Mouse (Mus musculus): ENCODE data around the gene Olfr292. TPM values are rescaled to one million over a fixed set of nuclear protein-coding genes. Genes with fewer than 3 reads are reported as not detected.
A peak's percentile ranks its signal among the peaks of the same experiment; 100 is the strongest.

Olfr292 gene
- total RNA-seq (2021), result not detected
- long read RNA-seq, experiment 1, result 0 reads
- long read RNA-seq, experiment 2, result 0 reads

DNA sequence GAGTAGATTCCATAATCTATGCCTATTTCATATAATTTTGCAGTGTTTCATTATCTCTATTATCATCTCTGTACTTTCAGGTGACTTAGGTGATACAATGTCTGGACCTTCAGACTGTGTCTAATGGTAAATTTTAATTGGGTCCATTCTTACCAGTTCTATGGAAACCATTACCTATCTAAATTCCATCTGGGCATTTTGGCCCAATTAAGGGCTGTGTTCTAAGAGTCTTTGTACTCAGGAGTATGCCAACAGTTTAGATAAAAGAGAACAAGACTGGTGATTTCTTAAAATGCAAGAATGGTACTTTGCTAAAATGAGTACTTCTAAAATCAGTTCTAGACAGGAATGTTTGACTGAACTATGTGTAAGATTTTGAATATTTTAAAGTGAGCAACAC lies at the start of gene Olfr292:
Olfr292 (plus strand) TSS at position 301 of the 400 bp plus-strand sequence.
- no peak for DNase-seq (ENCODE audit: low spot score in 2 of 2)
- intact Hi-C loops (cut with DNase I), result no loop called here

DNA sequence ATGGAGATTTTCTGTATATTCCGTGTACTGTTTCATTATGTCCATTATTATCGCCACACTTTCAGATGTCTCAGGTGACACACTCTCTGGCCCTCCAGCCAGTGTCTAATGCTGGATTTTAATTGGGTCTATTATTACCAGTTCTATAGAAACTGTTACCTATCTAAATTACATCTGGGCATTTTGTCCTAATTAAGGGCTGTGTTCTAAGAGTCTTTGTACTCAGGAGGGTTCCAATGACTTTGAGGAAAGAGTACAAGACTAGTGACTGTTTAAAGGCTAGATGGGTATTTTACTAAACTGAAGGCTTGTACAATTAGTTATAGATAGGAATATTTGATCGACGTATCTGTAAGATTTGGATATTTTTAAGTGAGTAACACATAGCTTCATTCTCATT lies 39.4 kb upstream of the Olfr292 start, which contains the start of gene Olfr293:
Olfr293 (plus strand) TSS at position 301 of the 400 bp plus-strand sequence.
- DNase-seq (ENCODE audit: low spot score in 2 of 2), result no peak
- intact Hi-C loops (cut with DNase I), result no loop called here

GRCm38 (mm10) chr7:86725013-86725412 lies 36.9 kb downstream of the Olfr292 start:
- DNase-seq (ENCODE audit: low spot score in 2 of 2), result peak; percentile 1 to 7
- intact Hi-C loops (cut with DNase I), result no loop called here

Other genes with a start within 250 kb of the Olfr292 start
- not detected for gene Olfr299, start 228.4 kb upstream of the Olfr292 start, total RNA-seq (2021)
- gene Olfr298, start 195.8 kb upstream of the Olfr292 start, total RNA-seq (2021), result not detected
- not detected for gene Olfr297, start 168.4 kb upstream of the Olfr292 start, total RNA-seq (2021)
- gene Olfr295, start 104.5 kb upstream of the Olfr292 start, total RNA-seq (2021), result not detected
- not detected for gene Olfr294, start 71.7 kb upstream of the Olfr292 start, total RNA-seq (2021)
- not detected for gene Olfr293, start 39.3 kb upstream of the Olfr292 start, total RNA-seq (2021)
- 1 to 10 TPM; 4.7 to 5.1 TPM for gene Folh1, start 87.6 kb downstream of the Olfr292 start, total RNA-seq (2021)
- gene Vmn2r77, start 106.7 kb downstream of the Olfr292 start, total RNA-seq (2021), result not detected
- not detected for gene Vmn2r78, start 226.8 kb downstream of the Olfr292 start, total RNA-seq (2021)

Data from left cerebral cortex, postnatal 14 days (tissue).